Mouse (Mus musculus) retina, postnatal 7 days (tissue): ENCODE data around the gene Psme2b.
"Not testable (repeated sequence)": the region's sequence is repeated elsewhere in the genome, so short reads cannot be mapped to it uniquely, and the experiment has no call there.

Source experiments
- DNase-seq: peaks from one replicate; pipeline ENCODE4 v3.0.0-alpha.2; 2012; ENCODE audit warnings: low read depth, low spot score

Gene Psme2b

DNA sequence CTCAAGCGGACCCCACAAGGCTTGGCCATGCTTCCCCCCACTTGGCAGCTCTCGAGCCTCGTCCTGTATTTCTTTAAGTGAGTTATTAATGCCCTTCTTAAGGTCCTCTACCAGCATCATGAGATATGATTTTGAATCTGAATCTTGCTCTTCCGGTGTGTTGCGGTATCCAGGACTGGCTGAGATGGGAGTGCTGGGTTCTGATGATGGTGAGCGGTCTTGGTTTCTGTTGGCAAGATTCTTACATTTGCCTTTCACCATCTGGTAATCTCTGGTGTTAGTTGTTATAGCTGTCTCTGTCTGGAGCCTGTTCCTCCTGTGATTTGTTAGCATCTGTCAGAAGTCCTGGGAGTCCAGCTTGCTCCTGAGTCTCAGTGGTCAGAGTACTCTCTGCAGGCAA lies at the start of gene Psme2b:
TSS of gene Psme2b (minus strand) at position 101 of the 400 bp plus-strand sequence.
- not testable (repeated sequence) for DNase-seq

DNA sequence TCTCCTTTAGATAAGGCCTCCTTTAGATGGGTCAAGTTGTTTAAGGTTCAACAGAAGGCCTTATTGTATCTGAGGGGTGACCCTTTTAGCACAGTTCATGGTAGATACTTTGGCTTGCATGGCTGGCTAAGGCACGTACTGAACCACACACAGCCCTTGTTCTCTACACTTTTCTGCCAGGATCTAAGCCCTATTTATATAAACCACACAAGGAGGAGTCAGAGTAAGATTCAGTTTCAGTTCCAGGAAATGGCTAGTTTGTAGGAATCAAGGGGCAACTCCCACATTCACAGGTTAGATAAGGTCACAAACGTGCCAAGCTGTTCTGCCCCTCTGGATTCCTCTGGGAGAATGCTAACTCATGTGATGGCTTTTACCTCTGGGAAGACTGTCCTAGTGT lies 48.0 kb upstream of the Psme2b start, which contains the start of gene Tgtp1:
TSS of gene Tgtp1 (minus strand) at position 155 of the 400 bp plus-strand sequence.
- DNase-seq = not testable (repeated sequence)

DNA sequence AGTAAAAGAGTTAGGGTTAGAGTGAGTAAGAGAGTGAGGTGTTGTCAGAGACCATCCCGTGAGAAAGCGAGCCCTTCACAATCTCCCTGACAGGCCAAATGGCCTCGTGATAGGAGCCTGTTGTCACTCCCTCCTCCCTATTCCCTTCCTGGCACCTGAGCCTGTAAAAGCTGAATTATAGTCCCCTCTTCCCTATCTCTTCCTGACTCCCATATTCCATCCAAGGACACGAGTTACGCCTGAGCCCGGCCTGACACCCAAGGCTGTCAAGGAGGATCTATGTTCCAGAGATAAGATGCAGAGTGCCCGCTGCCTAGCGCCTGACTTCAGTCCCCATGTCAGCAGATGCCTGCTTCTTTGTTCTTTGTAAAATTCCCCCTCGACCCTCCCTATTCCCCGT lies 47.3 kb upstream of the Psme2b start:
- DNase-seq = not testable (repeated sequence)

DNA sequence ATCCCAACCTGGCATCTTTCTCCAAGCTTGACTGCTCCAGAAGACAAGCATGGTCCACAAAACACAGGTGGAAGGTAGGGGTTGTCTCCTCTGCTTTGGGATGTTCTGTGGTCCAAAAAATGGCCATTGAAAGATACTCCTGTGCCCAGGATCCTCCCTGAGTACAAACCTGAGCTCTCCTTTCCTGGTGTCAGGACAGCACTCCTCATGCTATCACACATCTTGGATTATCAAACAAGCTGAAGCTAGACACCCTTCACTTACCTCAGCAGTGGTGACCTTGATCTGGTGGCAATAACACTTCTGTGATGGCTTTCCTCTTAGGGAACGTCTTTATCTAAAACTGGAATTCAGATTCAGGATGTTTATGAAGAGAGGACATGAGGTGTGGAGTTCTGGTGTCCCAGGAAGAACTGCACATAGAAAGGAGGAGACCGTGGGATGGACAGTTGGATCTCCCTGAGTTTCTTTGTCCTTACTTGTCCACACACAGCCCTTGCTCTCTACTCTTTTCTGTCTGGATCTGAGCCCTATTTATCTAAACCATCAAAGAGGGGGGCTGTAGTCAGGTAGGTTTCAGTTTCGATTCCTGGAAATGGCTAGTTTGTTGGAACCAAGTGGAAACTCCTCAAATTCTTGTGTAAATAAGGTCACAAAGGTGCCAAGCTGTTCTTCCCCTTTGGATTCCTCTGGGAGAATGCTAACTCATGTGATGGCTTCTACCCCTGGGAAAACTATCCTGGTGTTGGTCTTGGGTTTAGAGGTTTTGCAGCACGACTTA lies 45.9 kb upstream of the Psme2b start, which contains the start of gene Gm12185:
TSS of gene Gm12185 (minus strand) at position 487 of the 781 bp plus-strand sequence.
- not testable (repeated sequence) for DNase-seq

DNA sequence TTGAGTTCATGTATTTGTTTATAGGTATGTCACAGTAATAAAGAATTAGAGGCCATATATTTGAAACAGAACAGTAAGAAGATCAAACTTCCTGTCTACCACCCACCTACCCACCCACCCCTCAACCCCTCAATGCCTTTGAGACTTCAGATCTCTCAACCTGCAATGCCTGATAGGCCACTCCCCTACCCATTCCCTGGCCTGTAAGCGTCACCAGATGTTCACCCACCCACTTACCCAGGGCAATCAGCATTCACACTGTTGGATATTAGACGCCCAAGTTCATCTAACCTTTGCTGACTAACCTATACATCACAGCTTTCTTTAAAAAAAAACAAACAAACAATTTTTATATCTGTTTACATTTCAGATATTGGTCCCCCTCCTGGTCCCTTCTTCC lies 44.0 kb upstream of the Psme2b start:
- not testable (repeated sequence) for DNase-seq

DNA sequence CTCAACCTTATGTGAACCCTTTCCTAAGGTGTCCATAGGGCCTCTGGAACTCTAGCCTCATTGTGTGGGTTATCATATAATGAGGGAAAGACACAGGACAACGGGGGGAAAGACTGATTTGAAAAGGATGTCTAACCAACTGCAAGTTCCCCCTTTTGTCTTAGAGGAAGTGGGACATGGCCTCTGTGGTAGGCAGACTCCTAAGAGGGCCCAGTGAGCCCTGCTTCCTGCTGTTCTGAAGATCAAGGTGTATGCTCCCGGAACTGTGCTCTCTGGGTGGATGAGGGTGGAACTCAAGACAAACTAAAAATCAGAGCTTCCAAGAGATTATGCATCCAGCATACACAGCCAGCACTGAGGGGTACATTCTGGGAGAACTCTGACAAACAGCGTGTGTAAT lies 42.2 kb upstream of the Psme2b start:
- DNase-seq = not testable (repeated sequence)

DNA sequence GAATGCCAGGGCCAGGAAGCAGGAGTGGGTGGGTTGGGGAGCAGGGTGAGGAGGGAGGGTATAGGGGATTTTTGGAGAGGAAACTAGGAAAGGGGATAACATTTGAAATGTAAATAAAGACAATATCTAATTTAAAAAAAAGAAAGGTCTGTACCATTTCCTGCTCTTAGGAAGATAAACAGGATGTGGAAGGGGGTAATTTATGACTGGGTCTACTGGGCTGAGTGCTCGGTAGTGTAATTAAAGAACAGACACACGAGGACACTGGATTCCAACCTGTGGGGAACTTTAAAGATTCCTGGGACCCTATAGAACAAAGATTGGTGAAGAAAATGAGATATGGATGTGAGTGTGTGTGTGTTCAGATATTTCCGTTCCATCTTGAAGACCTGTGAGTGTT lies 36.9 kb upstream of the Psme2b start:
- not testable (repeated sequence) for DNase-seq

DNA sequence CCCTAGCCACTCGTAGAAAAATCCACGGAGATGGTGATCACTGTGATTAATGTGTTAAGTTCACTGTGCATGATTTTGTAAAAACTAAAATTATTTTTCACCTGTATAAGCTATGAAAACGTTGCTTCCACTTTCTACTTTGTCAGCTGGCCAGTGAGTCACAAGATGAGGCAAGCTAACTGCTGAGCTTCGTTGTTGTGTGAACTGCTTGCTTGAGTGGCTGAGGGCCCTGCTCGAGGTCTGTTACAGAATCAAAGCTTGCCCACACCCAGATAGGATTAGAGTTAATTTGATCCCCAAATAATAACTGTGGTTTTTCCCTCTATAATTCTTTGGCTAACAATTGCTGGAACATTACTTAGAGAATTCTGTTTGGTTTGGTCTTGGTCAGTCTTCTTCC lies 34.1 kb upstream of the Psme2b start:
- not testable (repeated sequence) for DNase-seq

DNA sequence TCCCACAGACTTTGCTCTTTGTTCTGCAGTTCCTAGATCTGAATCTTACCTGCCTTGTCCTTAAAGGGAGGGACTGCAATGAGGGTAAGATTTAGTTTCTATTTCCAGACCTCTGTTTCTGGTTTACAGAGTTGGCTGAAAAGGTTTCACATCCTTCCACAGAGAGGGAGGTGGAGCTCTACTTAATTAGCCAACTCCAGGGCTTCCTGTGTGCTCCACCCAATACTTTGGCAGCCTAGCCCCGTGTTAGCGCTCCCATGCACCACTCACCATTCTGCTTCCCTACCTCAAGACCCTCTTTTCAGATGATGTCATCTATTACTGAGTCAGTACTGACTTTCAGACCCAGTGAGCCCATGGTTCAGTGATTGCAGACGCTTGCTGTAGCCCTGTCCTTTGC lies 33.3 kb upstream of the Psme2b start, which contains the start of gene 9930111J21Rik1:
TSS of gene 9930111J21Rik1 (minus strand) at position 148 of the 400 bp plus-strand sequence.
- DNase-seq = not testable (repeated sequence)

DNA sequence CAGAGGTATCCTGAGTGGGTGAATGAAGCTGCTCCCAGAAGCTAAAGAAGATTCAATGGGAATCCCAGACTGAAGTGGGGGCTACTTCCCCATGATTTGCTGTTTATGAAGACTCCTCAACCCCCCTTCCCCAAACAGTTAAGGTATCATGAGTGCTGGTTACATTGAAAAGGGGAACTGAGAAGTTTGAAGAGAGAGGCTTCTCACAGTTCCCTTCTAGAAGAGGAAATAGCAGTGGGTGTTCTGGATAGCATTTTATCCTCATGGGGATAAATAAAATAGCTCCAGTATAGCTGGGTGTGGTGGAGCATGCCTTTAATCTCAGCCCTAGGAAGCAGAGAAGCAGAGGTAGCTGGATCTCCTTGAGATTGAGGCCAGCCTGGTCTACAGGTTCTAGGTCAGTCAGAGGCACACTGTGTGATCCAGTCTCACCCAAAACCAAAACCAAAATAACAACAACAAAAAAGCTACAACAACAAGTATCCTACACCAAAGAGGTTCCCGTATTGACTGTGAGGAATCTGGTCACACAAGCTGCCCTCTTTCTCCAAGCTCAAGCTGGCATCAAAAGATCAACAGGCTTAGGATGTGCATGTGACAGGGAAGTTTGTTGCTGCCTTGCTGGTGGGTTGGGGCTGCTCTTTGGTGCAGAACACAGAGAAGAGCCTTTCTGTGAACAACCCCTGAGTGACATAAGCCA lies 32.4 kb upstream of the Psme2b start, which contains the start of gene Olfr56:
TSS of gene Olfr56 (plus strand) at position 650 of the 700 bp plus-strand sequence.
- not testable (repeated sequence) for DNase-seq

DNA sequence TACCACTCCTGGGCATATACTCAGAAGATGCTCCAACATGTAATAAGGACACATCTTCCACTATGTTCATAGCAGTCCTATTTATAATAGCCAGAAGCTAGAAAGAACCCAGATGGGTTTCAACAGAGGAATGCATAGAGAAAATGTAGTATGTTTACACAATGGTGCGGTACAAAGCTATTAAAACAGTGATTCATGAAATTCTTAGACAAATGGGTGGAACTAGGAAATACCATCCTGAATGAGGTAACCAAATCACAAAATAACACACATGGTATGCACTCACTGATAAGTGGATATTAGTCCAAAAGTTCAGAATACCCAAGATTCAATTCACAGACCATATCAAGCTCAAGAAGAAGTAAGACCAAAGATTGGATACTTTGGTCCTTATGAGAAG lies 28.7 kb upstream of the Psme2b start:
- DNase-seq = not testable (repeated sequence)

DNA sequence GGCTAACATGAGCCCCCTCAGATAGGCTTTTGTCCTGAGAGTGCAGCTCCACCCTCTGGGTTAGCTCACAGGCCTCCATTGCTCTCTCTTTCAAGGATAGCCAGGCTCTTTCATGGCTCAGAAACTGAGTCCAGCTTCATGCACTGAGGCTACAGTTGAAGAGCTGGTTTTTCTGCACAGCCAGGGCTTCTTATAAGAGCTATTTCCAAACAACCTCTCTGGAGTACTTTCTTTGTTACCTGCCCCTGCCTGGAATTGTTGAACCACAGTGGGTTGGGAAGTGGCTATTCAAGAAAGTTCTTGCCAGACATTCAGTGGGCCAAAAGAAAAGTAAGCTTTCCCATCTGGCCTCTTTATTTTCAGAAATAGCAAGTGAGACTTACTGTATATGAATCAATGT lies 6.7 kb downstream of the Psme2b start:
- DNase-seq = not testable (repeated sequence)

DNA sequence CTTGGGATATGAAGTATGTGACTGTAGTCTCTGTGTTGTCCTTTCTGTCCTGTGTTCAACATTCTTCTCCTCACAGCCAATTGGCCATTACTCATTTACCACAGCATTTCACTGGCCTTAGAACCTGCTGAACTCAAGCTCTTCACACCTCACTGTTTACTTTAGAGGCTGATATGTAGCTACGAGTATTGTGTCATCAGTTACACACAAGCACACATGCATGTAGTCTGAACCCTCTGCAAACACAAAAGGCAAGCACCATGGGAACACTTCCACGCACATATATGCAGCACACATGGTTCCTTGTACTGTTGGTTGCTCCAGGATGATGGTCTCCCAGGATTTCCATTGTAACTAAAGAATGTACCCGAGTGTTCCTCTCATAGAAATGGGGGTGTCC lies 10.7 kb downstream of the Psme2b start:
- not testable (repeated sequence) for DNase-seq

DNA sequence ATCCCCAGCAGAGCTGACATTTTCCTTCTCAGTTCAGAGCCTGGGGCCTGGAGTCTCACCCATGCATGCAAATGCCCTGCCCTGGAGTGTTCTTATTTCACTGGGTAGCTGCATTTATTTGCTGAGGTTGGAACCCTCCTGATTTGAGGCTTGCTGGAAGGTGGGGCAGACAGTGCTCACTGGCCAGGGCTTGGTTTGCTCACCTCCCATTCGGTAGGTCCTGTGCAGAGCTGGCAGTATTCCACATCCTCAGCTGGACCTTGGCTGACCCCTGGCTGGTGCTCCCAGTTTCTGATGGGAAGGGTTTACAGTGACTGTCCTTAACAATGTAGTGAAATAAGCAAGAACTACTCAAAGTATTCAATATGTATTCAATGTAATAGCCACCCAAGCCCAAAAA lies 12.1 kb downstream of the Psme2b start:
- DNase-seq = not testable (repeated sequence)

DNA sequence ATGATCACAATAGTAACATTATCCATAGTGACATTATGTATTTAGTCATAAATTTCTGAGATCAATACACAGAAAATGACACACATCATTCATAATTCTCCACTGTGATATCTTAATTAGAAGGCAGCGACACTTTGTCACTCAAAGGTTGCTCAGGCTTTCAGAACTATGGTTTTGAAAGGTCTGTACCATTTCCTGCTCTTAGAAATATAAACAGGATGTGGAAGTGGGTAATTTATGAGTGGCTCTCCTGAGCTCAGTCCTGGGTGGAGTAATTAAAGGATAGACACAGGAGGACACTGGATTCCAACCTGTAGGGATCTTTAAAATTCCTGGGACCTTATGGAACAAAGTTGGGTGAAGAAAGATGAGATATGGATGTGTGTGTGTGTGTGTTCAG lies 12.6 kb downstream of the Psme2b start:
- not testable (repeated sequence) for DNase-seq

DNA sequence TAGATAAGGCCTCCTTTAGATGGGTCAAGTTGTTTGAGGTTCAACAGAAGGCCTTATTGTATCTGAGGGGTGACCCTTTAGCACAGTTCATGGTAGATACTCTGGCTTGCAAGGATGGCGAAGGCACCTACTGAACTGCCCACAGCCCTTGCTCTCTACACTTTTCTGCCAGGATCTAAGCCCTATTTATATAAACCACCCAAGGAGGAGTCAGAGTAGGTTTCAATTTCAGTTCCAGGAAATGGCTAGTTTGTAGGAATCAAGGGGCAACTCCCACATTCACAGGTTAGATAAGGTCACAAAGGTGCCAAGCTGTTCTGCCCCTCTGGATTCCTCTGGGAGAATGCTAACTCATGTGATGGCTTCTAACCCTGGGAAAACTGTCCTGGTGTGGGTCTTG lies 17.9 kb downstream of the Psme2b start:
- DNase-seq = not testable (repeated sequence)

DNA sequence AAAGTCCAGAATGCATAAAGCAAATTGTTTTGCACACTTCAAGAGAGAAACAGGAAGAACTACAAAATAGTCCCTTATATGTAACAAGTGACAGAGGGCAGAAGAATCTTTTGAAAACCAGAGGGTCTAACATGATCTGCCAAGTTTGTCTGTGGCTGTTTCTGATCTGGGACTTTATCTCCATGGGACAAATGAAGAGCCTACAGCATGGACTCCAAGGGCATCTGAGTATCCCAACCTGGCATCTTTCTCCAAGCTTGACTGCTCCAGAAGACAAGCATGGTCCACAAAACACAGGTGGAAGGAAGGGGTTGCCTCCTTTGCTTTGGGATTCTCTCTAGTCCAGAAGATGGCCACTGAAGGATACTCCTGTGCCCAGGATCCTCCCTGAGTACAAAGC lies 19.6 kb downstream of the Psme2b start:
- not testable (repeated sequence) for DNase-seq

DNA sequence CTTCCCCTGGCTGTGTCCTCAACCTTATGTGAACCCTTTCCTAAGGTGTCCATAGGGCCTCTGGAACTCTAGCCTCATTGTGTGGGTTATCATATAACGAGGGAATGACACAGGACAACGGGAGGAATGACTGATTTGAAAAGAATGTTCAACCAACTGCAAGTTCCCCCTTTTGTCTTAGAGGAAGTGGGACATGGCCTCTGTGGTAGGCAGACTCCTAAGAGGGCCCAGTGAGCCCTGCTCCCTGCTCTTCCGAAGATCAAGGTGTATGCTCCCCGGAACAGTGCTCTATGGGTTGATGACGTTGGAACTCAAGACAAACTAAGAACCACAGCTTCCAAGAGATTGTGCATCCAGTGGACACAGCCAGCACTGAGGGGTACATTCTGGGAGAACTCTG lies 22.2 kb downstream of the Psme2b start:
- DNase-seq = not testable (repeated sequence)

DNA sequence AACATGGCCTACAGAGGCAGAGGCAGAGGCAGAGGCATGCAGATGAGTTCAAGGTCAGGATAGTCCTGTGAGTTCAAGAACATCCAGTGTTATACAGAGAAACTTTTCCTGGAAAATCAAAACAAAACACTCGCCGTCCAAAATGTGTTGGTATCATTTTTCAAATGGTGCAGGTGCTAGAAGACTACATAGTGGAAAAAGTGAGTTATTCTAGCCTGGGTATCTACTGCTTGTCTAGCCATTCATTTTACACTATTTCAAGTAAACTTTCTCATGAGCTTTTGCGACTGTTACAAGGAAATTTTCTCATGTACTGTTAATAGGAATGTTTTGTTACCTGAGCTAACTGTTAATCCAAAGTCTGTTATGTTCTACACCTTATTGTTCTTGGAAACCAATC lies 27.6 kb downstream of the Psme2b start:
- DNase-seq = no peak

DNA sequence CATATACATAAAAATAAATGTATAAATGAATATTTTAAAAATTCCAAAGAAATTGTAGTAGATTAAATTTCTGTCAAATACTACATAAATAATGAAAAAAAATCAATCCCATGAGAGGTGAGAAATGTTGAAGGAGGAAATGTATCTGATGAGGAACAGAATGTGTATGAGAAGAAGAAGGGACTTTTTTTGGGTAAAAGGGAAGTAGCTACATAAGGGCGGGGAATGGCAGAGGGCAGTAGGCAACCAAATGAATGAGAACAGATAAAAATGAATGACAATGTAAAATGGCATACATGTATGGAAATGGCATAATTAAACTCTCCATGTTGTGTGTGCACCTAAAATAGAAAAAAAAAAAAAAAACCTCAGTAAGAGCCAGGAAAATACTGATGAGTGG lies 32.4 kb downstream of the Psme2b start:
- DNase-seq = no peak

DNA sequence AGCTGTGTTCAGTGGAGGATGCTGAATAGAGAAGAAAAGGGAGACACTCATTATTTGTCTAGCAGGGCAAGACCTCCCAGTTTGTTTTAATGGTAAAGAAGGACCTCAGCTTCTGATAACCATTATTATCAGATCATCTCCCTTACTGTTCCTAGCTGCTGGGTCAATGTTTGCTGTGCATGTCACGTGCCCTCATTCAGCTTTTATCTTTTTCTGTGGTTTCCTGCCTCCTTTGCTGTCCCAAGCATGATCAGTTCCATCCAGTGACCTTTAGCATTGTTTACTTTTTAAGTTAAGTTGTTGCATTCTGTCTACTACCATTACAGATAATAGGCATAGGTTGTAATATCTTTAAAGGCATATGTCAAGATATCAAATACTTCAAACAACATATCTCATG lies 37.5 kb downstream of the Psme2b start:
- DNase-seq = no peak

DNA sequence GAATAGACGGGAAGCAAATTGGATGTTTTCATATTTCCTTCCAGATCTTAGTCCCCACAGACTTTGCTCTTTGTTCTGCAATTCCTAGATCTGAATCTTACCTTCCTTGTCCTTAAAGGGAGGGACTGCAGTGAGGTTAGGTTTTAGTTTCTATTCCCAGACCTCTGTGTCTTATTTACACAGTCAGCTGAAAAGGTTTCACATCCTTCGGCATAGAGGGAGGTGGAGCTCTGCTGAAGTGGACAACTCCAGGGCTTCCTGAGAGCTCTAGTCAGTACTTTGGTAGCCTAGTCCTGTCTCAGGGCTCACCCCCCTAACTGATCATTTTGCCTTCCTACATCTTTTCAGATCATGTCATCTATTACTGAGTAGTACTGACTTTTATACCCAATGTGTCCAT lies 44.0 kb downstream of the Psme2b start, which contains the start of gene Gm5431:
TSS of gene Gm5431 (minus strand) at position 194 of the 400 bp plus-strand sequence.
- DNase-seq = no peak
